Mouse (Mus musculus): ENCODE results near the gene Gm11361. TPM values are rescaled to one million over a fixed set of nuclear protein-coding genes. Genes with fewer than 3 reads are reported as not detected.

The Gm11361 gene
- total RNA-seq (2021): 10 to 100 TPM; 43.3 to 85.4 TPM
- long read RNA-seq, experiment 1, partial matches to known transcripts: 0 of 2 reads
- long read RNA-seq, experiment 1, other reads (novel, unspliced or antisense): 0 of 2 reads
- long read RNA-seq, experiment 2, transcript Gm11361-201 (1 exons, 607 nt): major isoform, 9 of 9 reads
- long read RNA-seq, experiment 2, partial matches to known transcripts: 0 of 9 reads
- long read RNA-seq, experiment 2, other reads (novel, unspliced or antisense): 0 of 9 reads

DNA sequence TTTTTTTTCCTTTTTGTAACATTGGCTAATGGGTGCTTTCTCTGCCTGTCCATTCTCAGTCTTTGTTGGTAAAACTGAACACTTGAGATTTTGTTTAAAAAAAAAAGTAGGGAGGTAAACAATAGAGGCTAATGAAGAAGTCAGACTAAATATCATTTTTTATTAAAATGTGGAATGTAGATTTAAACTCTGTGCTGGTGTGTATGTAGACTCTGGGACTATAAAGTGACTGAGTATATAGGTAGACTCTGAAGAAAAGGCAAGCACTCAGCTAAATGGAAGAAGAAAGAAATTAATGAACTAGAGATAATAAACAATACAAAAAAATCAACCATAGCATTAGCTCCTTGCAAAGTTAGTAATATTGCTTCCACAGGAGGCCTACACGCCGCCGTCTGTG is at the start of gene Gm11361:
TSS of gene Gm11361 (plus strand) at position 301 of the 400 bp plus-strand sequence.
- no peak for DNase-seq (ENCODE audit: low spot score)

GRCm38 (mm10) chr13:28264399-28264798 is 7.1 kb downstream of the Gm11361 start:
- no peak for DNase-seq (ENCODE audit: low spot score)

DNA sequence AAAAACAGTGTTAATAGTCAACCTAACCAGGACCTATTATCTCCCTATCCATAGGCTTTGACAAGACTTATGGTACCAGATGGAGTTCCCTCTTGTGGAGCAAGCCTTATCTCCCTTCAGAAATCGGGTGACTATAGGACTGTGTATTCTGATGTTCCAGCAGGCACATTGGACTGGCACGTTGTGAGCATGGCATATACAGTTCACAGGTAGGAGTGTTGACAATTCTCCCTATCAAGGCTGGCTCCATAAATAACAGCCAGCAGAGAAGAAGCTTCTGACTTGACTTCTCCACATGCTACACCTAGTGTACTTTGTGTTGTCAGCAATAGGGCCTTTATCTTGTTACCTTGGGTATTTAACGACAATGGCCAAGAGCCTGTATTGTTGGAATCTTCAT is 30.0 kb downstream of the Gm11361 start:
- no peak for DNase-seq (ENCODE audit: low spot score)

DNA sequence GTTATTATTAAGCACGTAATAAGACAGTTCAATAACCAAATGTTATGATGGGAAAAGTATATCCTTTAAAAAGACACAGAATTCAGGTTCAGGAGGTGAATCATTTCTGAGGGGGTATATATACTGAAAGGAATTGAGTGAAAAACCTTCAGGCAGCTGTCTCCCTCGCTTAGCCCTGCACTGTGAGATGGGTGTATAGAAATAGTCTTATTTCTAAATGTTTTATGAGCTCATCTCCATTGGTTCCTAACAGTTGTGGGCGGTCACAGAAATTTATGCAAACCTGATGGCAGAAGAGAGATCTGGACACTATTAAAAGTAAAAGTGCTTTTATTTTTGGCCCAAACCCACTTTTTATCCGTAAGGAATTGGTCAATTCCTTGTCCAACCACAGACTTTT is 36.9 kb downstream of the Gm11361 start:
- no peak for DNase-seq (ENCODE audit: low spot score)

- no peak for DNase-seq (ENCODE audit: low spot score)
These were observed 37.5 kb downstream of the Gm11361 start for GRCm38 (mm10) chr13:28294757-28295361.

DNA sequence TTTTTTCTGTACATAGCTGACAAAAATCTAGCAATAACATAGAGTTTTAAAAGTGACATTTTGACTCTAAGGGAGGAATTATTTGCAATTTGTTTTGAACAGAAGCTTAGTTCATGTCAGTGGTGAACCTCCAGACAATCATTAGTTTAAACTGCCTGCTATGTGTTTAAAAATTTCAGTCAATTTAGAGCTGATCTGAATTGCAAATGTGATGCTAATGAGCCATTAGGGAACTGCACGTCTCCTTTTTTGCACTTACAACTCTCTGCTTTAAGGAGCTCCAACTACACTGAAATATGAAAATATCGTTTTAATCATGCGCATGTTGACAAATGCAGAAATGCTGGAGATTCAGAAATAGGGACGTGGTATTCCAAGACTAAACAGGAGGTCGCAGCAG is 38.2 kb downstream of the Gm11361 start:
- DNase-seq (ENCODE audit: low spot score): no peak

GRCm38 (mm10) chr13:28297098-28297497 is 39.8 kb downstream of the Gm11361 start:
- no peak for DNase-seq (ENCODE audit: low spot score)

DNA sequence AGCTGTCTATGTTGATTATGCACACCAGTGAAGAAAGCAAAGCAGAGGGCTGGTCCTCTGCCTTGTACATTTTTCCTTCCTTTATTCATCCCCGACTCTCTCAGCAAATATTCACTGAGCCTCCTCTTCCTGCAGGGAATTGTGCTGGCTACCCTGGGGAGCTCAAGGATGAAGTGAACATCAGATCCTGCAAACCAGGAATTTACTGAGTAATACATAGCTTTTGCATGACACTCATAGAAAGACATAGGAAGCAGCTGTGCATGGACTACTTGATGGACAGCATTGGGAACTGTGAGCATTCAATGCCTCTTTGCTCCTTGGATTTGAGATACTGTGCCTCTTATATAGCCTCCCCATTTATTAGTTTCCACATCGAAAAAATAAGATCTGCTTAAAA is 40.2 kb downstream of the Gm11361 start:
- no peak for DNase-seq (ENCODE audit: low spot score)

Other genes starting within 250 kb of the Gm11361 start
- gene Prl4a1, start 241.3 kb upstream of the Gm11361 start, total RNA-seq (2021): not detected
- not detected for gene Prl5a1, start 115.0 kb upstream of the Gm11361 start, total RNA-seq (2021)